Mouse (Mus musculus) small intestine, adult 2 months (tissue): ENCODE measurements around the gene Kirrel3. TPM values are rescaled to one million over a fixed set of nuclear protein-coding genes. Genes with fewer than 3 reads are reported as not detected.
A peak's percentile ranks its signal among the peaks of the same experiment; 100 is the strongest.

ENCODE experiments used
- H3K27ac ChIP-seq: fragments of 200-500 bp; 2 replicates; pipeline ENCODE4 v1.5.1; 2012; ENCODE audit warnings: low read depth, low read length, control low read depth, inconsistent platforms; ENCODE audit not compliant: insufficient read depth
- H3K27me3 ChIP-seq: fragments of 200-500 bp; 2 replicates; pipeline ENCODE4 v1.6.1; 2012; ENCODE audit warnings: mild to moderate bottlenecking, moderate library complexity, low read length, inconsistent platforms; ENCODE audit not compliant: control insufficient read depth, insufficient read depth
- H3K36me3 ChIP-seq: fragments of 200-500 bp; 2 replicates; pipeline ENCODE4 v1.6.1; 2012; ENCODE audit warnings: mild to moderate bottlenecking, low read length, control low read depth, inconsistent platforms; ENCODE audit not compliant: control insufficient read depth, insufficient read depth
- H3K4me1 ChIP-seq: fragments of 200-500 bp; 2 replicates; pipeline ENCODE4 v1.6.1; 2012; ENCODE audit warnings: low read length, inconsistent platforms, mixed read lengths; ENCODE audit not compliant: control insufficient read depth, insufficient read depth, insufficient read length
- H3K4me3 ChIP-seq: fragments of 200-500 bp; 2 replicates; pipeline ENCODE4 v1.5.1; 2012; ENCODE audit warnings: low read depth, mild to moderate bottlenecking, control low read depth, inconsistent platforms, low read length, moderate library complexity
- CTCF ChIP-seq: fragments of 200-500 bp; IDR thresholded peaks from 2 replicates; pipeline ENCODE4 v1.5.1; 2012; ENCODE audit warnings: low read depth, mild to moderate bottlenecking, control low read depth, inconsistent platforms, low read length, moderate library complexity, mixed read lengths; ENCODE audit not compliant: insufficient replicate concordance, insufficient read length; ENCODE audit errors: extremely low read depth
- POLR2A ChIP-seq: fragments of 200-500 bp; IDR thresholded peaks from 2 replicates; pipeline ENCODE4 v1.6.1; 2012; ENCODE audit warnings: low read depth, mild to moderate bottlenecking, control low read depth, inconsistent platforms, low read length, moderate library complexity
- WGBS: fragments of 180-500 bp; shearing (Covaris S2); methylation state at CpG from one replicate; pipeline ENCODE4 v1.1.7; 2018; 5-methylcytosine and 5-hydroxymethylcytosine counted together
- polyA plus RNA-seq: library from polyadenylated mRNA; depleted of rRNA; stranded (reverse); fragments of >200 nt; gene quantifications from 2 replicates; pipeline ENCODE4 v1.2.3, GENCODE M21; 2012

Gene Kirrel3
- polyA plus RNA-seq, 1 experiment = 0.22 TPM

DNA sequence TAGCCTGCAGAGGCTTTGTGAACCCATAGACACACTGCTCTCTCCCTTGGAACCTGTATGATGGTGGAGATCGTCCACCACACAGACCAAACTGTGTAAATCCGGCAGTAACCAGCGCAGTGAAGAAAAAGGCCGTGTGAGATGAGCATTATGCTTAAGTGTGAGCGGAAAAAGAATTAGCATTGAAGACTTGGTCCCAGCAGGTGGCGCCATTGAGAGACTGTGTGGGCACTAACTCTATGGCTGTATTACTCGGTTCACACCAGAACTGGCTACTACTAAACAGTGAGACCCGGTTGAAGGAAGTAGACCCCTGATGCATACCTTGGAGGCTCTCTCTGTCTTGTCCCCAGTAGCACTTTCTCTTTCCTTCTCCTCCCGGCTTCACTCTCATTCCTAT lies 371.9 kb downstream of the Kirrel3 start:
- H3K4me3 ChIP-seq = no peak overlapping the region
- no peaks in the 10 kb centered on the region for H3K27me3 ChIP-seq
- H3K4me1 ChIP-seq = no peaks in the 10 kb centered on the region
- TF ChIP-seq POLR2A (no peak), CTCF (no peak; the same call in 1 of the 2 replicates)
- 61% methylated on average over 9 of the region's 9 CpGs for WGBS
- H3K27ac ChIP-seq = no peak overlapping the region
- no peaks in the 10 kb centered on the region for H3K36me3 ChIP-seq

DNA sequence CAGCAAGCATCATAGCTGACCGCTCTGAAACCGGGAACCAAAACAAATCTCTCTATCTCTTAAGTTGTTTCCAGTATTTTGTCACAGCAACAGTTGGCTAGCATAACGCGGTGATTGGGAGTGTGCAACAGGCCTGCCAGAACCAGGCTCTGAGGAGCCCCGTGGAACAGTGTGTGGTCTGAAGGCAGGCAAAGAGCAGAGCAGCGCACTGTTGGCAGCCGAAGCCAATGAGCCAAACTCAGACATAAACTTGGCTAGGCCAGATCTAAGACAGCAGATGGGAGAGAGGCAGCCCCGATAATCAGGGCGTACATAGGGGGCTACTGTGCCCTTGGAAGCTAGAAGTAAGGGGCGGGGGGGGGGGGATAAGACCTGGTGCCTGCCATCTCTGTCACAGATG lies 372.4 kb downstream of the Kirrel3 start:
- TF ChIP-seq POLR2A (no peak), CTCF (no peak)
- Histone ChIP-seq H3K27me3 (no peaks in the 10 kb centered on the region), H3K4me1 (no peaks in the 10 kb centered on the region), H3K27ac (no peak overlapping the region), H3K4me3 (no peak overlapping the region), H3K36me3 (no peaks in the 10 kb centered on the region)
- WGBS = 90% methylated on average over 10 of the region's 10 CpGs

DNA sequence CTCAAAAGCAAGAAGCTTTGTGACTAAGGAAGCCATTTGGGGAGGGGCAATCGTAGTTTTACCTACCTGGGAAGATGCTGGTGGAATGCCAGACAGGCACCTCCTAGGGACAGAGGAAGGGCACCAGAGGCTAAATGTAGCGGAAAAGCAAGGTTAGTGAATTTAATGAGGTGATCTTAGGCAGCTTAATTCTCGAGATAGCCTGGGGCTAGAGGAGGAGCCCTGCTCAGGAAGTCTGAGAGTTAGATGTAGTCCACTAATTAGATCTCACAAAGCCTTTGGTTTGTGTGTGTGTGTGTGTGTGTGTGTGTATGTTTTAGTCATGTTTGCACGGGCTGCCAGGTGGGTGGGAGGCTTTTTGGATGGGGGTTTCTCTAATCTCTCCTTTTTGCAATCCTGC lies 375.2 kb downstream of the Kirrel3 start:
- no peaks in the 10 kb centered on the region for H3K27me3 ChIP-seq
- WGBS = 38% methylated on average over 4 of the region's 4 CpGs
- H3K36me3 ChIP-seq = no peaks in the 10 kb centered on the region
- H3K4me1 ChIP-seq = no peaks in the 10 kb centered on the region
- H3K4me3 ChIP-seq = no peak overlapping the region
- no peak overlapping the region for H3K27ac ChIP-seq
- TF ChIP-seq CTCF = no peak
- no peak for TF ChIP-seq POLR2A

DNA sequence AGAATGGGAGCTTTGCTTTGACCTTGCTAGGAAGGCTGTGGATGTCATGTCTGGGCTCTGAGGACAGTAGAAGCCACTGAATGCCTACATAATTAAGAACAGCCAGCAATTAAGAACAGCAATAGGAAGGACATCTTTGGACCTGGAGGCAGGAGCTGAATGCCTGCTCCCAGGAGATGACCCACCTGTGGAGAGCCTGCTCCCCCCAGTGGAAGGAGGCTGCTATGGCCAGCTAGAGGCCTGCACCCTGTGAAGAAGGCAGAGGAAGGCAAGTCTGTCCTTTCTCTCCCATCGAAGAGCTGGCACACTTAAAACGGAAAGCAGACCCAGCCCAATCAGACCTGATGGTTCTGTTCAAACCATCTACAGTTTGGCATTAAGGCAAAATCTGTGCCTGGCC lies 376.1 kb downstream of the Kirrel3 start:
- TF ChIP-seq CTCF = peak; percentile 38; the same call in 1 of the 2 replicates
- TF ChIP-seq POLR2A = no peak
- H3K36me3 ChIP-seq = no peaks in the 10 kb centered on the region
- no peaks in the 10 kb centered on the region for H3K4me1 ChIP-seq
- WGBS = 44% methylated on average over 2 of the region's 2 CpGs
- no peak overlapping the region for H3K4me3 ChIP-seq
- H3K27ac ChIP-seq = no peak overlapping the region
- no peaks in the 10 kb centered on the region for H3K27me3 ChIP-seq

DNA sequence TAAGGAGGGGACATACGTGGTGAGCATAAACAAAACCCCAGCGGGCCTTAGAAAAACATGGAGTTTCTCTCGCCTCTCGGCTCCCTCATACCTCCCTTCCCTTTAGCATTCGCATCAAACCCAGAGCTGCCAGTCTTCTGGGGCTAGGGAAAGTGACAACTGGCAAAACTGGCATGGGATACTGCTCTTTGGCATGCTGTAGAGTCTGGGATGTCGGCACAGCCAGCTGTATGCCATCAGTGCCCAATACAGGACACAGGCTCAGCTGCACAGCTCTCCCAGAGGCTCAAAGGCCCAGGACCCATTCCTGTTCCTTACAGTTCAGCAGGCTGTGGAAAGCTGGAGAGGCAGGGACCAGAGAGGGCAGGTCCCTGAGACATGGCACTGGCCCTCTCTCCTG lies 379.9 kb downstream of the Kirrel3 start:
- WGBS = 78% methylated on average over 6 of the region's 6 CpGs
- H3K36me3 ChIP-seq = no peaks in the 10 kb centered on the region

DNA sequence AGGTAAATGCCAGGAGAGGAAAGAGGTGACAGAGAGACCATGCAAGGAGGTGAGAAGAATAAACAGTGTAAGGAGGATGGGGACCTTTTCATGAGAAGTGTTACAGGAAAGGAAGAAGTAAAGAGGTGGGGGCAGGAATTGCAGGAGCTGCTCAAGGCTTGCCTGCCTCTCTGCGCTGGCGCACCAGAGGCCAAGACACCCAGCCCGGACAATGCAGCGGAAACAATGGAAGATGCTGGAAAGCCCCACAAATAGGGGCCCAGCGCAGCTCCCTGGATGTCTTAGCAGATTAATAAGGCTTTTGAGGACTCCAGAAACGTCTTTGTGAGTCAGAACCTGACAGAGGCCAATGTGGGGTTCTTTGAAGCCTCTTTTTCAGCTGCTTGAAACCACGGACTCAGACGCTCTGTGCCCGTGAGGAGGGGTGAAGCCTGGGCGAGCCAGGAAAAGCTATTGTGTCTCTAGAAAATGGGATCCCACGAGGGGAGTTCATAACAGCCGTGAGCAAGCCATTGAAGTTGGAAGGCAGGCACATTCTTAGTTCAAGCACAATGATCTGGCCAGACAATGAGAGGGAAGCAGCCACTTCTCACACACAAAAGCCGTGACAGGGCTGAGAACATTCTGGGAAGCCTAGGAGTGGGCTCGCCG lies 385.7 kb downstream of the Kirrel3 start:
- WGBS = 54% methylated on average over 15 of the region's 15 CpGs

More for the DNA sequence above, 379.9 kb downstream of the Kirrel3 start:
- H3K27me3 ChIP-seq = no peaks in the 10 kb centered on the region
- TF ChIP-seq POLR2A (no peak), CTCF (no peak)
- no peak overlapping the region for H3K4me3 ChIP-seq
- H3K27ac ChIP-seq = no peak overlapping the region
- H3K4me1 ChIP-seq = no peaks in the 10 kb centered on the region

DNA sequence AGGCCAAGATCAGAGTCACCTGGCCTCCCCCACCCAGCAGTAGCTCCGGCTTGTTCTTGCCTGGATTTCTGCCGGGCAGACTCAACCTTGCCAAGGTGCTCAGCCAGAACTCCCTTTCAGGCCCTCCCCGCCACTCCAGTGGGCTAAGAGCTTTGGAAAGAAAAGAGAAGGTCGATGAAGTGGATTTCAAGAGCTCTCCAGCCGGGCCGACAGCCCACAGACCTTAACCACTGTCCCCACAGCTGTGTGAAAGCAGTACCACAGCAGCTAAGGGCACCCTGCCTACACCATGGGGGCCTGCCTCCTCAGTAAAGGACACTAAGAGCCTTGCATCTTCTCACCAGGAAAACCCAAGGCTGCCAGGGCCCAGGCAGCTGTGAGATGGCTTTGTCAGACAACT lies 389.5 kb downstream of the Kirrel3 start:
- Histone ChIP-seq H3K4me1 (no peaks in the 10 kb centered on the region), H3K4me3 (no peak overlapping the region), H3K27ac (no peak overlapping the region), H3K27me3 (no peaks in the 10 kb centered on the region), H3K36me3 (no peaks in the 10 kb centered on the region)
- TF ChIP-seq POLR2A (no peak), CTCF (no peak)
- 67% methylated on average over 6 of the region's 6 CpGs for WGBS

More for the DNA sequence above, 385.7 kb downstream of the Kirrel3 start:
- H3K27ac ChIP-seq = no peak overlapping the region
- no peaks in the 10 kb centered on the region for H3K36me3 ChIP-seq
- no peaks in the 10 kb centered on the region for H3K4me1 ChIP-seq
- no peak overlapping the region for H3K4me3 ChIP-seq
- TF ChIP-seq CTCF (no peak), POLR2A (no peak)
- no peaks in the 10 kb centered on the region for H3K27me3 ChIP-seq

DNA sequence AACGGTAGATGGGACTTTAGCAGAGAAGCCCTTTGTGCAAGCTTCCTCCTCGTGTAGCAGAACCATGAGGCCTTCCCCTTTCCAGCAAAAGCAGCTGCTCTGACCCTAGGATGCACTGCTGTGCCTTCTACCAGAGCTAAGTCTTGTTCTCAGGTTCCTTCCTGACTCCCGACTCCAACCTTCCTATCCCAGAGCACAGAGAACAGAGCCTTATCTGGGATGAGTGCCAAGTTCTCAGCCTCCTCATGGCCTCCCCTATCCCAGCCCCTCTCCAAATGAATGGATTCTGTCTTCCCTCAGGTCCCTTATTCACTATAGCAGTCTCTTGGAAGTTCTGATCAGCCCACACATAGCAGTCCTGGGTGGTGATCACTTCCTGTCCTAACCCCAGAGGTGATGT lies 391.5 kb downstream of the Kirrel3 start:
- H3K27ac ChIP-seq = no peak overlapping the region
- H3K36me3 ChIP-seq = no peaks in the 10 kb centered on the region
- no peak overlapping the region for H3K4me3 ChIP-seq
- H3K27me3 ChIP-seq = no peaks in the 10 kb centered on the region
- WGBS = 42% methylated on average over 3 of the region's 3 CpGs
- no peaks in the 10 kb centered on the region for H3K4me1 ChIP-seq
- TF ChIP-seq POLR2A (no peak), CTCF (no peak)
